Mouse (Mus musculus): ENCODE measurements around the gene Kbtbd2.

The Kbtbd2 gene

DNA sequence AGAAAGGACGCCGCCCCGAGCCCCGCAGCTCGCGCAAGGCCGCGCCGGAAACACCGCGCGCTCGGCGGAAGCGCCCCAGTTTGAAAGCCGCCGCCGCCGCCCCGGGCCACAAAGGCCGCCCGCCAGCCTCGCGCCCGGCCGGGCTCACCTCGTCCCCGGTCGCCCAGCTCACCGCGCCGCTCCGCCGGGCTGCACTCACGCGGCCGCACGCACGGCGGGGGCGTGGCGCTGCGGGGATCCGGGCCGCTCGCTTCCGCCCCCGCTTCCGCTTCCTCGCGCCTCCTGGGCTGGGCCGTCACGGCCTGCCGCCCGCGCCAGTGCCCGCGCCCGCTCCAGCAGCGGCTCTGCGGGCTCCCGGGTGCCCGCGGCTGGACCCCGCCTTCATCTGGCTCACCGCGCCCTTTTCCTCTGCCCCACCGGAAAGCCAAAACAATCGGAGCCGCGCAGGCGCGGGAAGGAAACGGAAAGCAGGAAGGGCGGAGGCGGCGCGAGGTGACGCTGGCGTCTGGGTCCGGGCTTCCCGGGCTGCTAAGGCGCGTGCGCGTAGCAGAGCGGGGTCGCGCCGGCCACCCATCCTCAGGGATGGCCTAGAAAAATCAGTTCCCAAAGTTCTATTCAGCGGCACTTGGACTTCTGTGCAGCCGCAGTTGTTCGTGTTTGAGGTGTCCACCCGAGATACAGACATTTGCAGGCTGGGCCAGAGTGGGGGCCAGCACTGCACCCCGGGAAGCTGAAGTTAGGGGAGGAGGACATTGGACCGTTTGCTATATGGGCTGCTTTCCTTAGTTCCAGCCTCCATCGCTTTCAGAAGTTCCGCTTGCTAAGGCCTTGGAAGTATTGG is at the start of gene Kbtbd2:
TSS of gene Kbtbd2 (minus strand) at position 503 of the 841 bp plus-strand sequence.
- DNase-seq (ENCODE audit: low spot score): peak; percentile 80

DNA sequence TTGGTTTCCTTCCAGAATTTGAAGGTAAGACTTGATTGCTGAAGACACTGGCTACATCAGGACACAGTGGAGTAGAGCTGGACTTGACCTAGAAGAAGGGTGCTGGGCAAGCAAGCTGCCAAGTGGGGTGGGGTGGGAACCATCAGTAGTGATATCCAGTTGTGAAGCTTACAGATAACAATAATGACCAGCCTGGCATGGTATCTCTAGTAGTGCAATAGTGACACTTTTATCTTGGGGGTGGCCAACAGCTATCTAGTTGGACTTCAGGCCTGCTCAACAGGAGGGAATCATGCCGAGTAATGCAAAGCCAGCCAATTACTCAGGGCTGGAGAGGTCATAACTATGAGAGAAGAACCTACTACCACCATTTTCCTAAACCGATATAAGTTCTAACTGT is 46.8 kb upstream of the Kbtbd2 start:
- DNase-seq (ENCODE audit: low spot score): no peak

- no peak for DNase-seq (ENCODE audit: low spot score)
These were observed 45.6 kb upstream of the Kbtbd2 start for GRCm38 (mm10) chr6:56843229-56843628.

DNA sequence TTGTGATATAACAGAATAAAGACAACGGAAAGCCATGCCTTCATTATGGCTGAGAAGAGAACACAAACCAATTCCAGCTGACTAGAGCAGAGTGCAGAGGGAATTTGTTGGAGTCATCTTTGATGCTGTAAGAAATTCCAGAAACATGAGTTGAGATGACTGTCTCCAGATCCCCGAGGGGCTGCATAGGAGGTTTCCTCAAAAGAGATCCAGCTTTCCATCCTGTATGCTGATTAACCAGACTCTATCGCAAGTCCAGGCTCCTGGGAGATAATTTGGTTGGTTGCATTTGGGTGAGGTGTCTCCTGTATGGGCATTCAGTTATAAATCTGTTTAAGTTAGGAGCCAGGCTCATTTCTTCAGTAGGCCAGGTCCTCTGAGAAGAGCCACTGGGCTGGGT is 40.0 kb upstream of the Kbtbd2 start:
- DNase-seq (ENCODE audit: low spot score): no peak

- no peak for DNase-seq (ENCODE audit: low spot score)
These were observed 39.6 kb upstream of the Kbtbd2 start for GRCm38 (mm10) chr6:56837166-56837565.

- no peak for DNase-seq (ENCODE audit: low spot score)
These were observed 37.9 kb upstream of the Kbtbd2 start for GRCm38 (mm10) chr6:56835532-56835931.

GRCm38 (mm10) chr6:56834769-56835168 is 37.2 kb upstream of the Kbtbd2 start:
- no peak for DNase-seq (ENCODE audit: low spot score)

DNA sequence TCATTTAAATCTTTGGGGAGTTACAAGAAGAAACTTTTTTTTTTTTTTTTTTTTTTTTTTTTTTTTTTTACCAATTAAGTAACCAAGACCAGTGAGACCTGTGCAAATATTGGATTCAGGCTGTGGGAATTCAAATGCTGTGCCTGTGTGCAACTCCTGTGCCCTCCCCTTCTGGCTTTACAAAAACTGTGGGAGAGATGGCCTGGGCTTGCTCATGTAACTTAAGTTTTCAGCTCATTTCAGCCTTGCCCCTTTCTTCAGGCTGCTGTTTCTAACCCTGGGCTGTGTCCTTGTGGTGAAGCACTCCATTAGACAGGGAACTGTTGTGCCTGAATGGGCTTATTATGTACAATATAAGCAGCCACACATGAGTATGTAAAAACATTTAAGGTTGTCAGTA is 35.2 kb upstream of the Kbtbd2 start:
- no peak for DNase-seq (ENCODE audit: low spot score)

DNA sequence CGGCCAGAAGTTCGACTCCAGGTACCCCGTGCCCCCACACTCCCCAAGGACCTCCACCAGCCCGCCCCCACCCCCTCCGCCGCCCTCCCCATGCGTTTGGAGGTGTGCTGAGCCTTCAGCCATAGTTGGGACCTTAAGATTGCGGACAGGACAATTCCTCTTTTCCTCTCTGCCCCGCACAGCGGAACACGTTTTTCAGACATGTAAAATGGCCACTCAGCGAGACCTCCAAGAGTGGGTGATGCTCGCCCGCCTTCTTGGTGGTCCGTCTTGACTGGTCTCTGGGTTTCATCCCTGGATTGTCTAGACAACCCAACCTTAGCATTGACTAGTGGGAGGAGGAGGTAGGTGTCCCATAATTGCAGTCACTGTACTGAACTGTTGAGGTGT is 34.8 kb upstream of the Kbtbd2 start:
- DNase-seq (ENCODE audit: low spot score): no peak

GRCm38 (mm10) chr6:56831697-56832406 is 34.2 kb upstream of the Kbtbd2 start, which contains the start of gene Fkbp9:
Gene Fkbp9 (plus strand): TSS chr6:56832059.
- DNase-seq (ENCODE audit: low spot score): peak; percentile 72

DNA sequence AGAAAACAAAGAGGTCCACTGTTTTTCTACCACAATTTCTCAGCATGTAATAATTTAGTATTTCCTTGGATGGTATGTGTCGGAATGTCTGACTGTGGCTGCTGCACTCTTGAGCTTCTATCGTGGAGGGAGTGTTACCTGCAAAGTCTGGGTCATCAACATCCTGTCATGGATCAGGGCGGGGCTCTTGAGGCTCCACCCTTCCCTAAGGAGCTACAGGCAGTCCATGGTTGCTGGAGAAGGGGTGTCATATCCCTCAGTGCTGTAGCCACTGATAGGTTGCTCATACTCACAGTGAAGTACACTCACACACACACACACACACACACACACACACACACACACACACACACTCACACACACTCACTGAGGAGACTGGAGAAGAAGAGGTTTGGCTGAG is 28.0 kb upstream of the Kbtbd2 start:
- DNase-seq (ENCODE audit: low spot score): no peak

- no peak for DNase-seq (ENCODE audit: low spot score)
These were observed 21.5 kb upstream of the Kbtbd2 start for GRCm38 (mm10) chr6:56819124-56819487.

- DNase-seq (ENCODE audit: low spot score): no peak
These were observed 21.0 kb upstream of the Kbtbd2 start for GRCm38 (mm10) chr6:56818436-56819123.

DNA sequence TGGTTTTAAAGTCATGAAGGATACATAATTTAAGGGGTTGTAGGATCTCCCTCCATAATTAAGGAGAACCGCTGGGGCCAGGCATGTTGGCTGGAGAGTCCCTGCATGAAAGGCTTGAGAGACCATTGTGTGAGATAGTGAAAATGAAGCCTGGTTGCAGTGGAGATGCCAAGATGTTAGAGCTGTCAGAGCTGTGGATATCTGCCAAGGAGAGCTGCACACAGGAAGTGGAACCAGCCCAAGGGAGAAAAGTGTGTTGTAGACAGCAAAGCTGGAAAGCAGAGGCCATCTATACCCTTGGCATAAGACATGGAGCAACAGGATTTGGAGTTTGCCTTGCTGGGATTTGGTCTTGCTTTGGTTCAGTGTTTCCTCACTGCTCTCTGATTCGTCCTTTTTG is 15.7 kb upstream of the Kbtbd2 start:
- DNase-seq (ENCODE audit: low spot score): no peak

GRCm38 (mm10) chr6:56808656-56809055 is 11.0 kb upstream of the Kbtbd2 start:
- DNase-seq (ENCODE audit: low spot score): no peak

- no peak for DNase-seq (ENCODE audit: low spot score)
These were observed 8.6 kb upstream of the Kbtbd2 start for GRCm38 (mm10) chr6:56806195-56806594.

DNA sequence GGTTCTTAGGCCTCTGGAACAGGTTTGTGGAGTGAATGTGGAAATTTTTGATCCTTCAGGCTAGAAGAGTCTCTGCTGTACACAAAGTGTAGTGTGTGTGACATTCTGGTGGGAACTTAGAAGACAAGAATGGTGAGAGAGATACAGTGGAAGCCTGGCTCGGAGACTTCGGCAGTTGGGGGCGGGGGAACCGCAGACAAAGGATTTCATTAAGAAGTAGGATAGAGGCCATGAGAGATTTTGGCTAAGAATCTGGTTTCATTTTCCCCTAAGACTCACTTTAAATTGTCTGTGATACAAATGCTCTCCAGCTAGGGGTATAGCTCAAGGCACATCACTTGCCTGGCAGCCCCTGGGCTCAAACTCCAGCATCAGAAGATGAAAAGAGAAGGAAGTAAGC is 7.4 kb upstream of the Kbtbd2 start:
- DNase-seq (ENCODE audit: low spot score): no peak

GRCm38 (mm10) chr6:56798152-56798465 is 496 bp upstream of the Kbtbd2 start:
- no peak for DNase-seq (ENCODE audit: low spot score)

- peak; percentile 7 for DNase-seq (ENCODE audit: low spot score)
These were observed 908 bp downstream of the Kbtbd2 start for GRCm38 (mm10) chr6:56796668-56797141.

DNA sequence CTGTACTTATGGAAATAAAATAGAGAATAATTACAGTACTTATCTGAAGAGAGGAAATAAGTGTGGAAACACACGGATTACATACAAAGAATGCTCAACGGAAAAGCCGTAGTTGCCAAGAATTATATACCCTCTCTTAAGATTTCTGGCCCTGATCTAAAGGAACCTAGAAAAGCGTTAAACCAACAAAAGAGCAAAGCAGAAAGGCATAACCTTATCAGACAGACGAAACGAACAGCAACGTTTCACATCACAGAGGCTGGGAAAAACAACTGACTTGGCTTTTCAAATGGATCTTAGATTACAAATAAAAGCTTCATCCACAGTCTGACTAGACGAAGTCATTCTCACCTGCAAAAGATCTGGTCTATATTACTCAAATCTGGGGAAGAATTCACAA is 1.4 kb downstream of the Kbtbd2 start:
- no peak for DNase-seq (ENCODE audit: low spot score)

DNA sequence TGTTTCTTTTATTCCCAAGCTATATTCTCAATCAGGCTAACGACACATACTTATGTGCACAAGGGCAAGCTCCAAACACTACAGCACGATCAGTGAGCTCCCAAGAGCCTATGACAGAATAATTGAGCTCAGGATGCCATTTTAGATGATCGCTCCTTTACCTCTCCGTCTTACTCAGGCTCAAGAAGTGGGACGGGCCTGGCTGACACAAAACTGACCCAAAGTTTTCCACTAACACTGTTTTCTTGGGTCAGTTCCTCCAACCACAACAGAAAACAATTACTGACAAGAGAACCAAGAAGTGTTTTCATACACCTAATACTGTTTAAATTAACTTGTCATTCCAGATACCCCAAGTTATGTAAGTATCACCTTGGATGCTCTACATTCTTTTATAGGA is 2.8 kb downstream of the Kbtbd2 start:
- no peak for DNase-seq (ENCODE audit: low spot score)

DNA sequence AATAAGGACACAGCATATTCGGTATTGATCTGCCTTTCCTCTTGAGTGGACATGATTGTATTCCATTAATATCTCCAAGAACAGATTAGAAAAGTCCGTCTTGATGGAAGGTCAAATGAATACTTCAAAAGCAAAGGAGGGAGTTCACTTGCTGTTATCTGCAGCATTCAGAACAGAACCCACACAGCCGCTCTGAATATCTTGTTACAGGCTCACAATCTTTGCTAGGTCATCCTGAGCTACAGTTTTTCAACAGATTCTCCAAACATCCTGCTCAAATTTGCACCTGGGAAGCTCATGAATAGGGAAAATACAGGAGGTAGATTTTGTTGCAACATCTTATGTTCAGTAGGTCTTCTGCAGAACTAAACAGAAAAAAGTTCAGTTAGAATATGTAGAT is 8.3 kb downstream of the Kbtbd2 start:
- DNase-seq (ENCODE audit: low spot score): no peak

- no peak for DNase-seq (ENCODE audit: low spot score)
These were observed 9.9 kb downstream of the Kbtbd2 start for GRCm38 (mm10) chr6:56787668-56788067.

Data from ovary, postnatal 10 days (tissue).